Mouse (Mus musculus) thymus, adult 2 months (tissue): Measurements from ENCODE around the gene Gsg1l.

Experiments used
- CTCF ChIP-seq: fragments of 200-500 bp; IDR thresholded peaks from 2 replicates; pipeline ENCODE4 v1.5.1; 2012; ENCODE audit warnings: mild to moderate bottlenecking, control low read depth, low read length, moderate library complexity, borderline replicate concordance; ENCODE audit not compliant: control insufficient read depth, poor library complexity, insufficient read depth; ENCODE audit errors: extremely low read depth
- POLR2A ChIP-seq: fragments of 200-500 bp; IDR thresholded peaks from 2 replicates; pipeline ENCODE4 v1.6.1; 2012; ENCODE audit warnings: mild to moderate bottlenecking, low read length, control low read depth, moderate library complexity; ENCODE audit not compliant: control insufficient read depth, poor library complexity, insufficient read depth; ENCODE audit errors: extremely low read depth

DNA sequence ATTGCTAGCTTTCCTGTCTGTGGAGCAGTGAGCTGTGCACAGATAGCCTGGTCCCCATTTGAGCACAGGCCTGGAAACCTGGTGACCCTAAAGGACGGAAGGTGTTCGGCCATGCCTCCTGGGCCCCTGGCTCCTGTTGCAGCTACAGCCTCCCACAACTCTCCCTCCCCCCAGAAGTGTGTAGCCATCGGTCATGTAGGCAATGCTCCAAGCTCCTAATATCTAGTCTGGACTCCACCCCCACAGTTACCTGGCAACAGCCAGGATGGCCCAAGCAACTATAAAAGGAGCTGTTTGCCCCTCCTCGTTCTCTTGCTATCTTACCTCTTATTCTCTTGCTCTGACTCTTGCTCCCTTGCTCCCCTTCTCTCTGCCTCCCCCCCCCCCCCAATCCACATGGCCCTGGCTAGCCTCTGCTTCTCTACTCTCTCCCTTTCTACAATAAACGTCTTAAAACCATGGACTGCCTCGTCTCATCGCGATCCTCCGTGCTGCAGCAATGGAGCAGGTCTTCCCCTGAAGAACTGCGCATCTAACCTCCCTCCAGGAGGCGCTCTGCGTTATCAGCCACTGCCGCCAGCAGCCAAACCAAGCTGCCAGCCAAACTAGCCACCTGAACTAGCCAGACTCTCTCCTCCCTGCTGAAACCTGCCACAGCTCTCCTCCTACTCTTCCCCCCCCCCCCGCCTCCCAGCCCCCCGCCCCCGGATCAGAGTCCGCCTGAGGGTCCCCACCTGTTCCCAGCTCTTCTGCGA is 122.7 kb downstream of the Gsg1l start:
- TF ChIP-seq POLR2A, result no peak
- no peak for TF ChIP-seq CTCF
